Mouse (Mus musculus) lung, postnatal 0 days (tissue): ENCODE data around the gene Gm13290. TPM values are rescaled to one million over a fixed set of nuclear protein-coding genes. Genes with fewer than 3 reads are reported as not detected.
"Not testable (repeated sequence)": the region's sequence is repeated elsewhere in the genome, so short reads cannot be mapped to it uniquely, and the experiment has no call there.

Source experiments
- ATAC-seq: fragments of 200-750 bp; cut with Nextera tagmentation; 2 replicates; pipeline ENCODE4 v1.8.0; 2017; ENCODE audit warnings: moderate library complexity
- DNase-seq: peaks from one replicate; pipeline ENCODE4 v3.0.0-alpha.2; 2016; ENCODE audit warnings: low spot score
- H3K27ac ChIP-seq: fragments of 300-500 bp; sonication (generic); 2 replicates; pipeline ENCODE4 v1.5.1; 2014; ENCODE audit warnings: antibody characterized with exemption, mild to moderate bottlenecking, low read length, mixed read lengths
- H3K27me3 ChIP-seq: fragments of 300-500 bp; sonication (generic); replicated peaks from 2 replicates; pipeline ENCODE4 v1.6.1; 2014; ENCODE audit warnings: low read length, mixed read lengths; ENCODE audit not compliant: insufficient read depth
- H3K36me3 ChIP-seq: fragments of 300-500 bp; sonication (generic); 2 replicates; pipeline ENCODE4 v1.6.1; 2014; ENCODE audit warnings: low read length, mixed read lengths; ENCODE audit not compliant: insufficient read depth
- H3K4me1 ChIP-seq: fragments of 300-500 bp; sonication (generic); 2 replicates; pipeline ENCODE4 v1.6.1; 2014; ENCODE audit warnings: antibody characterized with exemption, low read depth, low read length, mixed read lengths; ENCODE audit not compliant: insufficient read depth
- H3K4me2 ChIP-seq: fragments of 300-500 bp; sonication (generic); replicated peaks from 2 replicates; pipeline ENCODE4 v1.6.1; 2014; ENCODE audit warnings: low read depth, mild to moderate bottlenecking, low read length, moderate library complexity, mixed read lengths
- H3K4me3 ChIP-seq: fragments of 300-500 bp; sonication (generic); 2 replicates; pipeline ENCODE4 v1.5.1; 2014; ENCODE audit warnings: low read depth, low read length
- H3K9ac ChIP-seq: fragments of 300-500 bp; sonication (generic); replicated peaks from 2 replicates; pipeline ENCODE4 v1.6.1; 2014; ENCODE audit warnings: low read depth, mild to moderate bottlenecking
- H3K9me3 ChIP-seq: fragments of 300-500 bp; sonication (generic); 2 replicates; pipeline ENCODE4 v1.6.1; 2016; ENCODE audit warnings: low read length, mixed read lengths
- CTCF ChIP-seq: IDR thresholded peaks from 2 replicates; pipeline ENCODE4 v1.5.1; 2016; ENCODE audit warnings: antibody characterized with exemption, mild to moderate bottlenecking
- EP300 ChIP-seq: IDR thresholded peaks from 2 replicates; pipeline ENCODE4 v1.6.1; 2016; ENCODE audit warnings: antibody characterized with exemption, mild to moderate bottlenecking, control low read depth
- WGBS: fragments of 180-500 bp; shearing (Covaris S2); extraction: QIAGEN DNeasy Blood & Tissue Kit; methylation state at CpG from one replicate; pipeline ENCODE4 v1.1.7; 2014; 5-methylcytosine and 5-hydroxymethylcytosine counted together
- polyA plus RNA-seq: library from polyadenylated mRNA; unstranded; fragments of >200 nt; fragmentation: Nextera tagmentation; extraction: Ambion mirVana; gene quantifications from 2 replicates; pipeline ENCODE4 v1.2.1, GENCODE M21; 2015

The Gm13290 gene
- polyA plus RNA-seq, 1 experiment from 2014 or later: not detected

GRCm38 (mm10) chr4:88805761-88806160 lies 32.1 kb downstream of the Gm13290 start:
- WGBS: no CpG with 5 or more reads among the region's 34 CpGs
- not testable (repeated sequence) for H3K4me1 ChIP-seq, ATAC-seq, H3K4me3 ChIP-seq, H3K4me2 ChIP-seq, H3K9me3 ChIP-seq, DNase-seq, H3K9ac ChIP-seq, H3K36me3 ChIP-seq, H3K27me3 ChIP-seq, H3K27ac ChIP-seq
- peak; percentile 43 for TF ChIP-seq CTCF

- WGBS: 43% methylated on average over 3 of the region's 3 CpGs
- Histone ChIP-seq H3K27me3 (no peaks in the 10 kb centered on the region), H3K4me3 (no peak within 1 kb of the TSS), H3K9me3 (no peaks in the 10 kb centered on the region), H3K36me3 (no peaks in the 10 kb centered on the region), H3K4me1 (no peaks in the 10 kb centered on the region), H3K9ac (no peak within 1 kb of the TSS), H3K4me2 (no peak within 1 kb of the TSS), H3K27ac (no peak within 1 kb of the TSS)
- ATAC-seq: no peak
- TF ChIP-seq CTCF: no peak
- no peak for TF ChIP-seq EP300
- DNase-seq: no peak
Observed at GRCm38 (mm10) chr4:88815928-88816327, 42.3 kb downstream of the Gm13290 start, which contains the start of gene Ifna7. TSS of gene Ifna7 (plus strand) at chr4:88816228.

- ATAC-seq (no peak), DNase-seq (no peak)
- Histone ChIP-seq H3K27me3 (no peaks in the 10 kb centered on the region), H3K4me1 (no peaks in the 10 kb centered on the region), H3K27ac (no peak within 1 kb of the TSS), H3K4me2 (no peak within 1 kb of the TSS), H3K9me3 (no peaks in the 10 kb centered on the region), H3K36me3 (no peaks in the 10 kb centered on the region), H3K4me3 (no peak within 1 kb of the TSS), H3K9ac (no peak within 1 kb of the TSS)
- WGBS: 81% methylated on average over 1 of the region's 1 CpGs
- TF ChIP-seq EP300 (no peak), CTCF (no peak)
Observed at GRCm38 (mm10) chr4:88819659-88820058, 46.0 kb downstream of the Gm13290 start, which contains the start of gene Ifna11. TSS of gene Ifna11 (plus strand) at chr4:88819959.

GRCm38 (mm10) chr4:88822995-88823394 lies 49.4 kb downstream of the Gm13290 start:
- TF ChIP-seq CTCF (peak; percentile 61), EP300 (no peak)
- H3K36me3 ChIP-seq: no peaks in the 10 kb centered on the region

More at GRCm38 (mm10) chr4:88822995-88823394, 49.4 kb downstream of the Gm13290 start:
- WGBS: 21% methylated on average over 4 of the region's 4 CpGs
- Histone ChIP-seq H3K27ac (no peak overlapping the region), H3K27me3 (no peaks in the 10 kb centered on the region), H3K9ac (no peak overlapping the region), H3K9me3 (no peaks in the 10 kb centered on the region), H3K4me1 (no peaks in the 10 kb centered on the region), H3K4me2 (no peak overlapping the region), H3K4me3 (no peak overlapping the region)
- DNase-seq (peak; percentile 31), ATAC-seq (no peak)

Other genes with a start within 250 kb of the Gm13290 start
- gene Ifna15, start 215.6 kb upstream of the Gm13290 start, polyA plus RNA-seq: not detected in 2 replicates
- not detected in 2 replicates for gene Ifna14, start 202.0 kb upstream of the Gm13290 start, polyA plus RNA-seq
- gene Ifna9, start 181.4 kb upstream of the Gm13290 start, polyA plus RNA-seq: not detected in 2 replicates
- not detected in 2 replicates for gene Ifna12, start 170.5 kb upstream of the Gm13290 start, polyA plus RNA-seq
- gene C87499, start 139.4 kb upstream of the Gm13290 start, polyA plus RNA-seq: not detected in 2 replicates
- not detected in 2 replicates for gene Ifna13, start 129.4 kb upstream of the Gm13290 start, polyA plus RNA-seq
- not detected in 2 replicates for gene Ifna16, start 96.9 kb upstream of the Gm13290 start, polyA plus RNA-seq
- not detected in 2 replicates for gene Ifna2, start 89.9 kb upstream of the Gm13290 start, polyA plus RNA-seq
- gene Ifnab, start 82.5 kb upstream of the Gm13290 start, polyA plus RNA-seq: not detected in 2 replicates
- 0.19 TPM in 1 of 2 replicates, not detected in the other for gene Gm26566, start 52.0 kb upstream of the Gm13290 start, polyA plus RNA-seq
- 54.1 and 59.7 TPM in 2 replicates for gene Klhl9, start 51.4 kb upstream of the Gm13290 start, polyA plus RNA-seq
- not detected in 2 replicates for gene Gm13271, start 19.0 kb upstream of the Gm13290 start, polyA plus RNA-seq
- gene Gm13283, start 13.7 kb upstream of the Gm13290 start, polyA plus RNA-seq: 0.38 and 0.44 TPM in 2 replicates
- gene Gm13289, start 3.1 kb downstream of the Gm13290 start, polyA plus RNA-seq: not detected in 2 replicates
- gene Gm13272, start 6.0 kb downstream of the Gm13290 start, polyA plus RNA-seq: not detected in 2 replicates
- gene Ifnz, start 8.3 kb downstream of the Gm13290 start, polyA plus RNA-seq: 0.26 and 0.61 TPM in 2 replicates
- 0.30 TPM in 1 of 2 replicates, not detected in the other for gene Gm13276, start 11.9 kb downstream of the Gm13290 start, polyA plus RNA-seq
- gene Gm13277, start 14.8 kb downstream of the Gm13290 start, polyA plus RNA-seq: not detected in 2 replicates
- not detected in 2 replicates for gene Gm13278, start 17.7 kb downstream of the Gm13290 start, polyA plus RNA-seq
- not detected in 2 replicates for gene Gm13275, start 20.7 kb downstream of the Gm13290 start, polyA plus RNA-seq
- gene Gm13279, start 23.6 kb downstream of the Gm13290 start, polyA plus RNA-seq: not detected in 2 replicates
- 1.8 and 2.4 TPM in 2 replicates for gene Gm13285, start 25.8 kb downstream of the Gm13290 start, polyA plus RNA-seq
- gene Gm13287, start 29.4 kb downstream of the Gm13290 start, polyA plus RNA-seq: not detected in 2 replicates
- gene Gm13288, start 31.7 kb downstream of the Gm13290 start, polyA plus RNA-seq: 0.05 TPM in 1 of 2 replicates, not detected in the other
- not detected in 2 replicates for gene Ifna7, start 42.4 kb downstream of the Gm13290 start, polyA plus RNA-seq
- gene Ifna11, start 46.1 kb downstream of the Gm13290 start, polyA plus RNA-seq: not detected in 2 replicates
- gene Ifna6, start 53.6 kb downstream of the Gm13290 start, polyA plus RNA-seq: not detected in 2 replicates
- not detected in 2 replicates for gene Ifna5, start 61.7 kb downstream of the Gm13290 start, polyA plus RNA-seq
- gene Ifna4, start 68.0 kb downstream of the Gm13290 start, polyA plus RNA-seq: not detected in 2 replicates
- not detected in 2 replicates for gene Ifna1, start 76.3 kb downstream of the Gm13290 start, polyA plus RNA-seq
- not detected in 2 replicates for gene Ifne, start 106.4 kb downstream of the Gm13290 start, polyA plus RNA-seq